Mouse (Mus musculus) ES-E14 (cell line): ENCODE results near the gene Gm13420.

Source experiments
- HCFC1 ChIP-seq: IDR thresholded peaks from 2 replicates; pipeline ENCODE4 v1.6.1; 2012; ENCODE audit warnings: low read length, inconsistent platforms, borderline replicate concordance; ENCODE audit not compliant: insufficient read depth
- MAFK ChIP-seq: IDR thresholded peaks from 2 replicates; pipeline ENCODE4 v1.6.1; 2014; ENCODE audit warnings: mild to moderate bottlenecking, low read depth, low read length, inconsistent platforms; ENCODE audit not compliant: insufficient read depth

- TF ChIP-seq HCFC1 (no peak), MAFK (no peak)
Measured at GRCm38 (mm10) chr2:29747188-29747782, 4.2 kb downstream of the Gm13420 start.
